Mouse (Mus musculus) heart, adult 2 months (tissue): ENCODE measurements around the gene Kcns1. TPM values are rescaled to one million over a fixed set of nuclear protein-coding genes. Genes with fewer than 3 reads are reported as not detected.

Experiments used
- DNase-seq, 2 experiments: peaks; one replicate each; pipeline ENCODE4 v3.0.0; 2021
- H3K27ac ChIP-seq: fragments of 200-600 bp; 2 replicates; pipeline ENCODE4 v1.8.1; 2022
- H3K27me3 ChIP-seq: fragments of 200-500 bp; 2 replicates; pipeline ENCODE4 v1.6.1; 2012; ENCODE audit warnings: mild to moderate bottlenecking, low read length, inconsistent platforms, mixed read lengths; ENCODE audit not compliant: control insufficient read depth, insufficient read depth
- H3K36me3 ChIP-seq: fragments of 200-500 bp; 2 replicates; pipeline ENCODE4 v1.6.1; 2012; ENCODE audit warnings: low read length, inconsistent platforms; ENCODE audit not compliant: control insufficient read depth, insufficient read depth
- H3K4me1 ChIP-seq: fragments of 200-500 bp; 2 replicates; pipeline ENCODE4 v1.6.1; 2011; ENCODE audit warnings: low read length; ENCODE audit not compliant: control insufficient read depth, insufficient read depth
- H3K4me3 ChIP-seq: fragments of 200-600 bp; 2 replicates; pipeline ENCODE4 v1.8.1; 2022
- H3K79me2 ChIP-seq: fragments of 200-500 bp; replicated peaks from 2 replicates; pipeline ENCODE4 v1.6.1; 2012; ENCODE audit warnings: mild to moderate bottlenecking, inconsistent platforms, low read length, moderate library complexity, mixed read lengths; ENCODE audit not compliant: control insufficient read depth, insufficient read depth
- H3K9ac ChIP-seq: fragments of 200-500 bp; 2 replicates; pipeline ENCODE4 v1.6.1; 2012; ENCODE audit warnings: low read depth, mild to moderate bottlenecking, control low read depth, inconsistent platforms, low read length, mixed read lengths
- CTCF ChIP-seq: fragments of 200-600 bp; IDR thresholded peaks from 2 replicates; pipeline ENCODE4 v1.8.1; 2022; ENCODE audit warnings: antibody characterized with exemption, mild to moderate bottlenecking, moderate library complexity
- EP300 ChIP-seq: fragments of 200-500 bp; IDR thresholded peaks from 2 replicates; pipeline ENCODE4 v1.6.1; 2011; ENCODE audit warnings: low read depth, low read length, control low read depth; ENCODE audit not compliant: insufficient read depth
- POLR2A ChIP-seq: fragments of 200-500 bp; IDR thresholded peaks from 2 replicates; pipeline ENCODE4 v1.6.1; 2011; ENCODE audit warnings: mild to moderate bottlenecking, low read depth, low read length, control low read depth; ENCODE audit not compliant: insufficient read depth
- WGBS: fragments of 180-500 bp; shearing (Covaris S2); methylation state at CpG from one replicate; pipeline ENCODE4 v1.1.7; 2018; 5-methylcytosine and 5-hydroxymethylcytosine counted together
- intact Hi-C: fragments of 180-260 bp; cut with DNase I; formaldehyde crosslinking; loops from one replicate; pipeline ENCODE4 v1.15.1; 2025
- polyA plus RNA-seq: library from polyadenylated mRNA; depleted of rRNA; stranded (reverse); fragments of >200 nt; gene quantifications from 2 replicates; pipeline ENCODE4 v1.2.3, GENCODE M21; 2012; rRNA removed
- total RNA-seq, 2 experiments: library from RNA; stranded (reverse); gene quantifications; 2 replicates each; pipeline ENCODE4 v1.2.3; 2021

The Kcns1 gene
- total and polyA plus RNA-seq, 3 experiments = 0.18 TPM; not detected in 2

- no peak for DNase-seq
- no peak overlapping the region for H3K4me3 ChIP-seq
- intact Hi-C loops = no loop called here
- H3K4me1 ChIP-seq = no peaks in the 10 kb centered on the region
- no peak for TF ChIP-seq CTCF
- TF ChIP-seq POLR2A = no peak
- no peak for TF ChIP-seq EP300
- H3K27ac ChIP-seq = no peak overlapping the region
- no peaks in the 10 kb centered on the region for H3K36me3 ChIP-seq
- H3K79me2 ChIP-seq = no peaks in the 10 kb centered on the region
- H3K27me3 ChIP-seq = no peaks in the 10 kb centered on the region
- WGBS = 83% methylated on average over 2 of the region's 2 CpGs
- H3K9ac ChIP-seq = no peak overlapping the region
Measured at GRCm38 (mm10) chr2:164127297-164127696, 43.6 kb downstream of the Kcns1 start.

GRCm38 (mm10) chr2:164126533-164126955 lies 44.4 kb downstream of the Kcns1 start:
- H3K4me1 ChIP-seq = no peaks in the 10 kb centered on the region
- no peak overlapping the region for H3K4me3 ChIP-seq
- no peaks in the 10 kb centered on the region for H3K79me2 ChIP-seq
- H3K27ac ChIP-seq = no peak overlapping the region
- intact Hi-C loops = no loop called here
- no peaks in the 10 kb centered on the region for H3K27me3 ChIP-seq
- peak; percentile 24 to 38 for DNase-seq
- H3K36me3 ChIP-seq = no peaks in the 10 kb centered on the region
- TF ChIP-seq POLR2A (no peak), CTCF (peak; percentile 57), EP300 (no peak)
- H3K9ac ChIP-seq = no peak overlapping the region
- 81% methylated on average over 13 of the region's 13 CpGs for whole genome bisulfite sequencing

- H3K4me1 ChIP-seq = no peaks in the 10 kb centered on the region
- no peaks in the 10 kb centered on the region for H3K79me2 ChIP-seq
- 91% methylated on average over 5 of the region's 5 CpGs for WGBS
Measured at GRCm38 (mm10) chr2:164123169-164123766, 47.6 kb downstream of the Kcns1 start.

GRCm38 (mm10) chr2:164119503-164119902 lies 51.4 kb downstream of the Kcns1 start:
- no peak for DNase-seq
- Histone ChIP-seq H3K27me3 (no peaks in the 10 kb centered on the region), H3K9ac (no peak overlapping the region), H3K4me1 (no peaks in the 10 kb centered on the region), H3K4me3 (no peak overlapping the region), H3K79me2 (no peaks in the 10 kb centered on the region), H3K27ac (no peak overlapping the region), H3K36me3 (no peaks in the 10 kb centered on the region)
- WGBS = 93% methylated on average over 6 of the region's 6 CpGs
- TF ChIP-seq POLR2A = no peak
- TF ChIP-seq CTCF = no peak
- TF ChIP-seq EP300 = no peak
- intact Hi-C loops = no loop called here

More at GRCm38 (mm10) chr2:164123169-164123766, 47.6 kb downstream of the Kcns1 start:
- no peak for TF ChIP-seq EP300
- TF ChIP-seq CTCF = 0 out of 2 replicates have a peak, but pooled peaks have one; percentile 12
- no peak for TF ChIP-seq POLR2A
- intact Hi-C loops = no loop called here
- no peak for DNase-seq
- Histone ChIP-seq H3K27ac (no peak overlapping the region), H3K27me3 (no peaks in the 10 kb centered on the region), H3K36me3 (no peaks in the 10 kb centered on the region), H3K4me3 (no peak overlapping the region), H3K9ac (no peak overlapping the region)

- no peak for TF ChIP-seq EP300
- TF ChIP-seq CTCF = no peak
- no peak for TF ChIP-seq POLR2A
- H3K79me2 ChIP-seq = no peaks in the 10 kb centered on the region
- H3K27me3 ChIP-seq = no peaks in the 10 kb centered on the region
- H3K27ac ChIP-seq = no peak overlapping the region
- no peak for DNase-seq
- no peak overlapping the region for H3K9ac ChIP-seq
- no peaks in the 10 kb centered on the region for H3K36me3 ChIP-seq
- no peak overlapping the region for H3K4me3 ChIP-seq
- H3K4me1 ChIP-seq = 0 out of 2 replicates have a peak, but pooled peaks cover 1% of the 10 kb centered on the region
- intact Hi-C loops = no loop called here
- 85% methylated on average over 10 of the region's 10 CpGs for WGBS
Measured at GRCm38 (mm10) chr2:164115531-164115930, 55.4 kb downstream of the Kcns1 start.

GRCm38 (mm10) chr2:164114051-164114450 lies 56.9 kb downstream of the Kcns1 start:
- Histone ChIP-seq H3K27ac (no peak overlapping the region), H3K4me1 (0 out of 2 replicates have a peak, but pooled peaks cover 1% of the 10 kb centered on the region), H3K4me3 (no peak overlapping the region), H3K27me3 (no peaks in the 10 kb centered on the region), H3K9ac (no peak overlapping the region), H3K36me3 (no peaks in the 10 kb centered on the region; the same call in 1 of the 2 replicates), H3K79me2 (no peaks in the 10 kb centered on the region)
- intact Hi-C loops = no loop called here
- no peak for TF ChIP-seq EP300
- TF ChIP-seq POLR2A = no peak
- TF ChIP-seq CTCF = no peak
- WGBS = 91% methylated on average over 6 of the region's 6 CpGs
- peak in 1 of 2 experiments; percentile 20 for DNase-seq

Other genes with a start within 250 kb of the Kcns1 start
- gene Ywhab, start 176.2 kb downstream of the Kcns1 start, total RNA-seq = 10 to 100 TPM; 71.9 to 73.1 TPM
- gene Ywhab, start 176.2 kb downstream of the Kcns1 start, polyA plus RNA-seq = 26.8 and 37.1 TPM in 2 replicates
- under 1 TPM; 0.32 to 0.63 TPM for gene Pabpc1l, start 145.7 kb downstream of the Kcns1 start, total RNA-seq
- 0.73 and 0.90 TPM in 2 replicates for gene Pabpc1l, start 145.7 kb downstream of the Kcns1 start, polyA plus RNA-seq
- 10 to 100 TPM; 14.3 to 14.7 TPM for gene Stk4, start 100.8 kb downstream of the Kcns1 start, total RNA-seq
- 6.4 and 10.7 TPM in 2 replicates for gene Stk4, start 100.8 kb downstream of the Kcns1 start, polyA plus RNA-seq
- 10 to 100 TPM; 18.5 to 22.9 TPM for gene Tomm34, start 99.9 kb downstream of the Kcns1 start, total RNA-seq
- gene Tomm34, start 99.9 kb downstream of the Kcns1 start, polyA plus RNA-seq = 24.7 and 28.7 TPM in 2 replicates
- gene Wfdc5, start 11.6 kb upstream of the Kcns1 start, total RNA-seq = not detected
- gene Wfdc5, start 11.6 kb upstream of the Kcns1 start, polyA plus RNA-seq = not detected in 2 replicates
- not detected for gene Wfdc12, start 19.5 kb upstream of the Kcns1 start, total RNA-seq
- not detected in 2 replicates for gene Wfdc12, start 19.5 kb upstream of the Kcns1 start, polyA plus RNA-seq
- not detected for gene Wfdc15a, start 29.0 kb upstream of the Kcns1 start, total RNA-seq
- not detected in 2 replicates for gene Wfdc15a, start 29.0 kb upstream of the Kcns1 start, polyA plus RNA-seq
- gene Wfdc15b, start 50.5 kb upstream of the Kcns1 start, total RNA-seq = not detected
- gene Wfdc15b, start 50.5 kb upstream of the Kcns1 start, polyA plus RNA-seq = not detected in 2 replicates
- gene Svs2, start 67.4 kb upstream of the Kcns1 start, total RNA-seq = not detected
- gene Svs2, start 67.4 kb upstream of the Kcns1 start, polyA plus RNA-seq = not detected in 2 replicates
- not detected for gene Svs3b, start 85.5 kb upstream of the Kcns1 start, total RNA-seq
- gene Svs3b, start 85.5 kb upstream of the Kcns1 start, polyA plus RNA-seq = not detected in 2 replicates
- not detected for gene Svs4, start 107.3 kb upstream of the Kcns1 start, total RNA-seq
- not detected in 2 replicates for gene Svs4, start 107.3 kb upstream of the Kcns1 start, polyA plus RNA-seq
- gene Svs3a, start 118.2 kb upstream of the Kcns1 start, total RNA-seq = not detected
- not detected in 2 replicates for gene Svs3a, start 118.2 kb upstream of the Kcns1 start, polyA plus RNA-seq
- gene Svs6, start 145.6 kb upstream of the Kcns1 start, total RNA-seq = not detected
- not detected in 2 replicates for gene Svs6, start 145.6 kb upstream of the Kcns1 start, polyA plus RNA-seq
- gene Svs5, start 161.6 kb upstream of the Kcns1 start, total RNA-seq = not detected
- gene Svs5, start 161.6 kb upstream of the Kcns1 start, polyA plus RNA-seq = not detected in 2 replicates
- gene Slpi, start 218.0 kb upstream of the Kcns1 start, total RNA-seq = 10 to 100 TPM; 10.9 to 26.4 TPM
- gene Slpi, start 218.0 kb upstream of the Kcns1 start, polyA plus RNA-seq = 3.1 and 8.3 TPM in 2 replicates
- not detected for gene Rbpjl, start 232.0 kb upstream of the Kcns1 start, total RNA-seq
- gene Rbpjl, start 232.0 kb upstream of the Kcns1 start, polyA plus RNA-seq = 0.03 and 0.18 TPM in 2 replicates
- gene Matn4, start 234.0 kb upstream of the Kcns1 start, total RNA-seq = under 1 TPM; 0.26 to 0.43 TPM
- 0.70 and 0.82 TPM in 2 replicates for gene Matn4, start 234.0 kb upstream of the Kcns1 start, polyA plus RNA-seq